Mouse (Mus musculus) hindbrain, embryonic 11.5 days (tissue): ENCODE results near the gene Parn. TPM values are rescaled to one million over a fixed set of nuclear protein-coding genes. Genes with fewer than 3 reads are reported as not detected.

ENCODE experiments used
- ATAC-seq: fragments of 200-750 bp; cut with Nextera tagmentation; 2 replicates; pipeline ENCODE4 v1.8.0; 2017; ENCODE audit warnings: mild to moderate bottlenecking, moderate TSS enrichment, moderate library complexity; ENCODE audit not compliant: low FRiP score
- DNase-seq: peaks from one replicate; pipeline ENCODE4 v3.0.0-alpha.2; 2015; ENCODE audit warnings: low spot score
- H3K27ac ChIP-seq: fragments of 300-500 bp; sonication (generic); 2 replicates; pipeline ENCODE4 v1.5.1; 2014; ENCODE audit warnings: mild to moderate bottlenecking, low read depth, low read length
- H3K27me3 ChIP-seq: fragments of 300-500 bp; sonication (generic); 2 replicates; pipeline ENCODE4 v1.6.1; 2014; ENCODE audit warnings: mild to moderate bottlenecking, low read length, moderate library complexity, mixed read lengths; ENCODE audit not compliant: control insufficient read depth, insufficient read depth
- H3K36me3 ChIP-seq: fragments of 300-500 bp; sonication (generic); 2 replicates; pipeline ENCODE4 v1.6.1; 2014; ENCODE audit warnings: mild to moderate bottlenecking, low read length, moderate library complexity, mixed read lengths; ENCODE audit not compliant: control insufficient read depth, insufficient read depth
- H3K4me1 ChIP-seq: fragments of 300-500 bp; sonication (generic); replicated peaks from 2 replicates; pipeline ENCODE4 v1.6.1; 2014; ENCODE audit warnings: low read length, mixed read lengths; ENCODE audit not compliant: control insufficient read depth, insufficient read depth
- H3K4me2 ChIP-seq: fragments of 300-500 bp; sonication (generic); replicated peaks from 2 replicates; pipeline ENCODE4 v1.6.1; 2014; ENCODE audit warnings: mild to moderate bottlenecking, low read depth, low read length
- H3K4me3 ChIP-seq: fragments of 300-500 bp; sonication (generic); 2 replicates; pipeline ENCODE4 v1.5.1; 2014; ENCODE audit warnings: low read depth, low read length
- H3K9ac ChIP-seq: fragments of 300-500 bp; sonication (generic); 2 replicates; pipeline ENCODE4 v1.6.1; 2014; ENCODE audit warnings: low read depth, low read length
- H3K9me3 ChIP-seq: fragments of 300-500 bp; sonication (generic); 2 replicates; pipeline ENCODE4 v1.6.1; 2016; ENCODE audit warnings: low read length; ENCODE audit not compliant: control insufficient read depth
- WGBS: fragments of 180-500 bp; shearing (Covaris S2); extraction: QIAGEN DNeasy Blood & Tissue Kit; methylation state at CpG from one replicate; pipeline ENCODE4 v1.1.7; 2014; 5-methylcytosine and 5-hydroxymethylcytosine counted together
- polyA plus RNA-seq: library from polyadenylated mRNA; unstranded; fragments of >200 nt; fragmentation: Nextera tagmentation; extraction: Ambion mirVana; gene quantifications from 2 replicates; pipeline ENCODE4 v1.2.1, GENCODE M21; 2014

The Parn gene
- polyA plus RNA-seq, 1 experiment from 2014 or later: 40.4 TPM

DNA sequence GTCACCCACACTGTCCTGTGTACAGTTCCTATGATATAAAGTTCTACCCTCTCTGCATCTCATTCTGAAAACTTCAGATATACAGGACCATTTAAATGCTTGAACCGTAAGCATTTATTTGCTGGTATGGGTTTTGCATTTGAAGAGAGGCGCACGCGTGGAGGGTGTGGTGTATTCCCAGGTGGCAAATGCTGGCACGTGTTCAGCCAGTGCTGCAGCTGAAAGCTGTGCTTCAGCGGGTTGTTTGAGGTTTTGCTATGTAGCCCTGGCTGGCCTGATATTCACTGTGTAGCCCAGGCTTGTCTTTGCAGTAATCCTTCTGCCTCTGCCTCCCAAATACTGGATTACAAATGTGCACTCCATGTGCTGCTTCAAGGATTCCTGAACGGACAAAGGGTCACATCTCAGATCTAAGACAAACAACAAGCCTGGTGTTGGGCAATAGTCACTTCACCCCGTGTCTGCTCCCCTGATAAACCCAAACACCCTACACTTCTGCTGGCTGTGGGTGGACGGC is 111.0 kb downstream of the Parn start:
- no peaks in the 10 kb centered on the region for H3K36me3 ChIP-seq
- no peaks in the 10 kb centered on the region for H3K9me3 ChIP-seq
- H3K4me1 ChIP-seq: no peaks in the 10 kb centered on the region
- no peak overlapping the region for H3K4me2 ChIP-seq
- no peak overlapping the region for H3K9ac ChIP-seq
- DNase-seq (no peak), ATAC-seq (no peak)
- H3K27me3 ChIP-seq: no peaks in the 10 kb centered on the region
- H3K27ac ChIP-seq: no peak overlapping the region
- no peak overlapping the region for H3K4me3 ChIP-seq
- 90% methylated on average over 9 of the region's 9 CpGs for WGBS

DNA sequence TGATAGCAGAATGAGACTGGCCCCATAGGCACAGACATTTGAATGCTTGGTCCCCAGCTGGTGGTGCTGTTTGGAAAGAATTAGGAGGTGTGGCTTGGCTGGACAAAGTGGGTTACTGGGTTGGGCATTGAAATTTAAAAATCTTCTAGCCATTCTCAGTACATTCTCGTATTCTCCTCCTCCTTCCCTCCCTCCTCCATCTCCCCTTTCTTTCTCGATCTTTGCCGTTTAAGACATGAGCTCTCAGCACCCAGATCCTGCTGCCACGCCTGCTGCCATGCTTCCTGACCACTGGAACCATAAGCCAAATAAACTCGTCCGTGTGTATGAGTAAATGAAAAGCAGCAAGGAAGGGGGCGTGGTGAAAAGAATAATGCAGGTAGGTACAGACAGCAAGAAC is 111.5 kb downstream of the Parn start:
- H3K27me3 ChIP-seq: no peaks in the 10 kb centered on the region
- H3K9me3 ChIP-seq: no peaks in the 10 kb centered on the region
- H3K4me2 ChIP-seq: no peak overlapping the region
- WGBS: 89% methylated on average over 7 of the region's 7 CpGs
- no peak overlapping the region for H3K27ac ChIP-seq
- H3K36me3 ChIP-seq: no peaks in the 10 kb centered on the region
- no peak overlapping the region for H3K4me3 ChIP-seq
- H3K4me1 ChIP-seq: no peaks in the 10 kb centered on the region
- DNase-seq: no peak
- no peak overlapping the region for H3K9ac ChIP-seq
- ATAC-seq: no peak

DNA sequence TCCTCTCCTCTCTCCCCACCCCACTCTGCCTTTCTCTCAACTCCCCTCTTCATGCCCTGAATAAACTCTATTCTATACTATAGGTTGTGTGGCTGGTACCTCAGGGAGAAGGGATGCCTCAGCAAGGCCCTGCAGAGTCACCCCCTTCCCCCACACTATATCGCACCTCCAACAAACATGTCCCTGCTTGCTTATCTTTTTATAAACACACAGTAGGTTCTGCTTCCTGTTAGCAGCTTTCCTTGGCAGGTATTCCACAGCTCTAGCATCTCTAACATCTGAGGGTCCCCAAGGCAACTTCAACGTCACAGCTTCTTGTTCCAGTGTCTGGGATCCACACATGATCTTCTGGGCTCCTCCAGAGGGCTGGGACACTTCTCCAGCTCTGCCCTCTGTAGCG is 117.3 kb downstream of the Parn start:
- no peak for ATAC-seq
- Histone ChIP-seq H3K27ac (no peak overlapping the region), H3K4me3 (no peak overlapping the region), H3K36me3 (peaks cover 3% of the 10 kb centered on the region; the same call in 1 of the 2 replicates), H3K9ac (no peak overlapping the region), H3K27me3 (no peaks in the 10 kb centered on the region), H3K4me2 (no peak overlapping the region), H3K4me1 (no peaks in the 10 kb centered on the region), H3K9me3 (peaks cover 9% of the 10 kb centered on the region)
- WGBS: 98% methylated on average over 3 of the region's 3 CpGs
- DNase-seq: no peak

DNA sequence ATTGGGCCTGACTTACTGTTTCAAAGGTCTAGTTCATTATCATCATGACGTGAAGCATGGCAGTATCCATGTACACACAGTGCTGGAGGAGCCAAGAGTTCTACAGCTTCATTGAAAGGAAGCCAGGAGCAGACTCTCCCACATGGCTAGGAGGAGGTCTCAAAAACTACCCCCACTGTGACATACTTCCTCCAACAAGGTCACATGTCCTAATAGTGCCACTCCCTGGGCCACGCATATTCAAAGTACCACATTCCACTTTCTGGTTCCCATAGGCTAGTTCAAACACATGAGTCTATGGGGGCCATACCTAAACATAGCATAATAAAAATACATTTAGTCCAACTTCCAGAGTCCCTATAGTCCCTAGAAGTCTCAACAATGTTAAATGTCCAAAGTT is 118.0 kb downstream of the Parn start:
- H3K9ac ChIP-seq: no peak overlapping the region
- ATAC-seq (no peak), DNase-seq (no peak)
- H3K9me3 ChIP-seq: peaks cover 11% of the 10 kb centered on the region
- H3K4me3 ChIP-seq: no peak overlapping the region
- peaks cover 3% of the 10 kb centered on the region; the same call in 1 of the 2 replicates for H3K36me3 ChIP-seq
- 90% methylated on average over 2 of the region's 2 CpGs for WGBS
- H3K27me3 ChIP-seq: no peaks in the 10 kb centered on the region
- H3K4me2 ChIP-seq: no peak overlapping the region
- no peak overlapping the region for H3K27ac ChIP-seq
- H3K4me1 ChIP-seq: no peaks in the 10 kb centered on the region

DNA sequence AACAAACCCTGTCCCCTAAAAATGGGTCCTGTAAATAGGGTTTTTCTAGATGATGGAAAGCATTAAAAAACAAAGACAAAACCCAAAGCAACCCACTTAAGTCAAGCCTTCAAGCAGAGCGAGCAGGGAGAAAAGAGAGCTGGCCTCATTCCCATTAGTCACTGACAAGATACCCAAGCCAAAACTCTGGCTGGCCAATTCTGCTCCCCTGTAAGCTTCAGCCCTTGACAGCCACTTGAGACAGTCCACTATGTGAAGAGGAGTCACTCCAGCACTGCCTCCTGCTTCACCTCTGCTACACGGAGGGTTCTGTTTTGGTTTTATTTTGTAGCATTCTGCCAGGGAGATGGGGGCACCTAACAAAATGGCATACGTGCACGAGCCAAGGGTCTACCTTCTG is 126.2 kb downstream of the Parn start:
- no peak for ATAC-seq
- no peak overlapping the region for H3K9ac ChIP-seq
- H3K36me3 ChIP-seq: peaks cover 3% of the 10 kb centered on the region; the same call in 1 of the 2 replicates
- no peak overlapping the region for H3K27ac ChIP-seq
- H3K9me3 ChIP-seq: peaks cover 10% of the 10 kb centered on the region
- WGBS: 76% methylated on average over 4 of the region's 4 CpGs
- no peak overlapping the region for H3K4me3 ChIP-seq
- DNase-seq: no peak
- no peaks in the 10 kb centered on the region for H3K27me3 ChIP-seq
- H3K4me1 ChIP-seq: no peaks in the 10 kb centered on the region
- no peak overlapping the region for H3K4me2 ChIP-seq

DNA sequence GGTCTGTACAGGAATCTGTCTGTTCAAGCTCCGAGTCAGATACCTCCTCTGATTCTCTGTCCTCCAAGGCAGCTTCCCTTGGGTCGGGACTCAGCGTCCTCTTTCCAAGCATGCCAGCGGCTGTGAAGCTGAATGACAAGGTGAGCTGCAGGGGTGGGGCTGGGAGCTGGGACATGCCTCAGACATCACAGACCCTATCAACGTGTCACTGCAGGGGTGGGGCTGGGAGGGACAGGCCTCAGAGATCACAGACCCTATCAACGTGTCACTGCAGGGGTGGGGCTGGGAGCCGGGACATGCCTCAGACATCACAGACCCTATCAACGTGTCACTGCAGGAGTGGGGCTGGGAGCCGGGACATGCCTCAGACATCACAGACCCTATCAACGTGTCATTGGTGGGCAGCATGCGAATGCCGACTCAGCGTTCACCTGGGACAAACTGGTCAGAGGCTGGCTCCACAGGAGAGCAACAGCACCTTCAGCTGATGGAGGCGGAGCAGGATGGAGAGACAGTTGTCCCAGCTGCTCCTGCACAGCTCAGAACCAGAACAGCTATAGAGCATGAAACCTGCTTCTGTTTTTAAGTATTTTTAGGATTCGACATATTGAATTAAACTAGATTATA is 126.7 kb downstream of the Parn start:
- no peak overlapping the region for H3K4me2 ChIP-seq
- H3K9me3 ChIP-seq: peaks cover 5% of the 10 kb centered on the region; the same call in 1 of the 2 replicates
- no peak for DNase-seq
- H3K9ac ChIP-seq: no peak overlapping the region
- H3K27me3 ChIP-seq: no peaks in the 10 kb centered on the region
- no peak overlapping the region for H3K27ac ChIP-seq
- no peak overlapping the region for H3K4me3 ChIP-seq
- H3K36me3 ChIP-seq: no peaks in the 10 kb centered on the region
- H3K4me1 ChIP-seq: no peaks in the 10 kb centered on the region
- WGBS: 78% methylated on average over 15 of the region's 15 CpGs
- no peak for ATAC-seq

DNA sequence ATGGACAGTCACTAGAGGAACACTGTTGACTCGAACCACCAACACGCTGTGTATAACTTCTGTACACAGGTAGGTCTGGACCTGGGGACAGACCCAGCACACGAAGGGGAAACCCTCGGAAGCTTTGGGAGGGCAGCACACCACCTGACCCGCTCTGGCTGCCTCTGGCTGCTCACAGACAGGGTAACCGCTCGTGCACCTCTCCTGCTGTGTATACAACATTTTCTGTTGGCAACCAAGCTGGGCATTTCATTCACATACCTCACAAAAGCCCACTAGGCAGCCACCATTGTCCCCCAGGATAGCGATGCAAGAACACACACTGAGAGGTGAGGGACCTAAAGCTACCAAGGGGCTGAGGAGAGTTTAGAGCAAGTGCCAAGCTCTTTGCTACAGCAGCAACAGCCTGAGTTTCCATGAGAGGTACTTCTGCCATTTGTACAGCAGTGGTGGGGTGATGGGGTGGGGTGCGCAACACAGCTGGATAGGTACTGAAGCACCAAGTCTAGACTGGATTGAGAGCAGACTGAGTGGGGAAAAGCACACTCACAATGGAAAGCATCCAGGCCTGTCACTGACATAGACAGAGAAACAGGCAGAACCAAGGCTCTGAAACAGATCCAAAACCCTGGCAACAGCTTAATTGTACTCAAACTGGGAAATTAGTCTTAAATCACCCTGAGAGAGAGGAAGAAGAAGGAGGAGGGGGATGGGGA is 128.9 kb downstream of the Parn start:
- ATAC-seq: no peak
- no peak overlapping the region for H3K9ac ChIP-seq
- no peak overlapping the region for H3K27ac ChIP-seq
- no peaks in the 10 kb centered on the region for H3K4me1 ChIP-seq
- H3K9me3 ChIP-seq: no peaks in the 10 kb centered on the region
- no peaks in the 10 kb centered on the region for H3K27me3 ChIP-seq
- 66% methylated on average over 9 of the region's 9 CpGs for WGBS
- H3K36me3 ChIP-seq: no peaks in the 10 kb centered on the region
- H3K4me3 ChIP-seq: no peak overlapping the region
- H3K4me2 ChIP-seq: no peak overlapping the region
- no peak for DNase-seq

DNA sequence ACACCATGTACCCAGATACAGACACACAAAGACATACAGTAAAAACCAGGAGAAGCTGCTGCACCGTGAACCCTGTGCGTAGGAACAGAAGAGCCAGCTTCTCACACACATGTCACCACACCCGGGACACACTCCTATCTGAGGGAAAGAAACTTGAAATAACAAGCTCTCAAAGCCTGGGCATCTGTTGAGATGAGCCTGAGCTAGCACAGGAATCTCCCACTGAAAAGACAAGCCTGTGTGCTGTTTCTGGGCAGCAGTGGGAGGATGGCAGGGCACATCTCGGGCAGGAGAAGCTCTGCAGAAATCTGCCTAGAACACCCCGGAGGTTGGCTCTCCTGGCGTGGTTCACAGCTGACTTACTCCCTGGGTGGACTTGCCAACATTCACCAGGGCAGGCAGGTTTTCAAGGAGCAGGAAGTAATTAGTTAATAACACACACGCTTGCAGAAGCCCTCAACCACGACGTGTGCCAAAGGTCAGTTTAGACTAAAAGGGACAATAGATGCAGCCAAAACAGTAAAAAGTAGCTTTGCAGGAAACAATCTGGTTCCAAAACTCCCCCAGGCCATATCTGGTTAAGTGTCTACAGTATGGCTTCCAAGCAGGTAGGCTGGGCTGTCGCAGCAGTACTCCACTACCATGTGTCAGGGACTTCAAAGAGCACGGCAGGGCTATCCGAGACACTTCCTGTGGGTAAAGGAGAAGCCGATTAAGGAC is 129.6 kb downstream of the Parn start:
- H3K27me3 ChIP-seq: no peaks in the 10 kb centered on the region
- no peak overlapping the region for H3K9ac ChIP-seq
- H3K9me3 ChIP-seq: no peaks in the 10 kb centered on the region
- no peaks in the 10 kb centered on the region for H3K4me1 ChIP-seq
- no peak overlapping the region for H3K27ac ChIP-seq
- WGBS: 67% methylated on average over 13 of the region's 13 CpGs
- no peak for DNase-seq
- no peak for ATAC-seq
- no peak overlapping the region for H3K4me2 ChIP-seq
- no peaks in the 10 kb centered on the region for H3K36me3 ChIP-seq
- H3K4me3 ChIP-seq: no peak overlapping the region
